Mouse (Mus musculus) adrenal gland, postnatal 10 days (tissue): ENCODE measurements around the gene A730015C16Rik. TPM values are rescaled to one million over a fixed set of nuclear protein-coding genes. Genes with fewer than 3 reads are reported as not detected.

Experiments used
- DNase-seq: peaks from one replicate; pipeline ENCODE4 v3.0.0; 2021; ENCODE audit warnings: mixed read lengths
- total RNA-seq, 2 experiments: library from RNA; stranded (reverse); gene quantifications; 2 replicates each; pipeline ENCODE4 v1.2.3; 2021

Gene A730015C16Rik
- total RNA-seq, 2 experiments from 2014 or later = not detected

DNA sequence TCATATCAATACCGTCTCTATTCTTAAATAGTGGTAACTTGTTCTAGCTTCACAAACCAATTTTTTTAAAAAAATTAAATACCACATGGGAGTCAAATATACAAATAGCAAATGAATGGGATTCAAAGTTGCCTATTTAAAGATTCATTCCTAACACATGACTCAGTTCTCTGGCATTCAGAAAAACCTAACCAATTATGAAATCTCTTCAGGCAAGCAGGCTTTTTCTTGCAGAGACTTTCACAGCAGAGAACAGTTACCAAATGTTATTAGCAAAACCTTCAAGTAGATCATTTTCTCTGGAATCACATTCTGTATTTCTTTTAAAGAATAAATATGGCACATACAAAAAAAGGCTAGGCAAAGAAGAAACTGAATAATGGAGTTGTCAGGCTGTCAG lies 17.7 kb downstream of the A730015C16Rik start:
- DNase-seq = no peak

- DNase-seq = no peak
These were observed 21.8 kb downstream of the A730015C16Rik start for GRCm38 (mm10) chr4:108826643-108827042.

GRCm38 (mm10) chr4:108826096-108826495 lies 22.3 kb downstream of the A730015C16Rik start:
- no peak for DNase-seq

GRCm38 (mm10) chr4:108825677-108826076 lies 22.7 kb downstream of the A730015C16Rik start:
- DNase-seq = no peak

- no peak for DNase-seq
These were observed 36.9 kb downstream of the A730015C16Rik start for GRCm38 (mm10) chr4:108811550-108811949.

DNA sequence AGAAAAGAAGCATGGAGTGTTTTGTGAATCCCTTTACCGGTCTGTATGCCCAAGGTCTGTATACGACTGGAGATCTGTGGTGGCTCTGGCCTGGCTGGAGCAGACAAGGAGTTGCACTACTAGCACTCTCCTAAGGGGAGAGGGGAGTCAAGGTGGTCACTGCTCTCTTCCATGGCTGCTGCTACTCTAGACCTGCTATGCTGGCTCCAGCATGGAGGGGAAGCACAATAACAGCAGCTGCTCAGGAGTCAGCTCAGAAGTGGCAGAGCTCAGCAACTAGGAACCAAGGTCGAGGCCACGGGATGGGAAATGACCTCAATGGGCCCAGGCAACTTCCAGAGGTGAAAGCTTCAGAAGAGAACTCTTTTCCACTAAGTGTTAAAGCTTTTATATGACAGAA lies 37.3 kb downstream of the A730015C16Rik start:
- DNase-seq = peak; percentile 24

DNA sequence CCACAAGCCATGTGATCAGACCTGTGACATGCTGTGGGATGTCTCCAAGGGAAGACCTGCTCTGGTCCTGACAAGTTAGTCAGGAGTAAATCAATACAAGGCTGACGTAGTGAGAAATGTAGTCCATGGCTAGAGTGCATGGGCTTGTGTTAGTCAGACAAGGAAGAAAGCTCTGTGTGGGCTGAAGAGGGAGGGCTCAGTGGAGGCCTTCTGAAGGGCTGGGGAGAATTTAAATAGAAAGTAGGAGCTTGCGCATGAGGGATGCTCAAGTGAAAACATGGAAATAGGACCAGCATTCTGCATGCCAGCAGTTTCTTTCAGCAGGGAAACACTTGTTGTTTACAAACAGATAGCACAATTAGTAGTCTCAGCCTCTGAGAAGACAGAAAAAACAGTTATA lies 44.9 kb downstream of the A730015C16Rik start:
- no peak for DNase-seq

DNA sequence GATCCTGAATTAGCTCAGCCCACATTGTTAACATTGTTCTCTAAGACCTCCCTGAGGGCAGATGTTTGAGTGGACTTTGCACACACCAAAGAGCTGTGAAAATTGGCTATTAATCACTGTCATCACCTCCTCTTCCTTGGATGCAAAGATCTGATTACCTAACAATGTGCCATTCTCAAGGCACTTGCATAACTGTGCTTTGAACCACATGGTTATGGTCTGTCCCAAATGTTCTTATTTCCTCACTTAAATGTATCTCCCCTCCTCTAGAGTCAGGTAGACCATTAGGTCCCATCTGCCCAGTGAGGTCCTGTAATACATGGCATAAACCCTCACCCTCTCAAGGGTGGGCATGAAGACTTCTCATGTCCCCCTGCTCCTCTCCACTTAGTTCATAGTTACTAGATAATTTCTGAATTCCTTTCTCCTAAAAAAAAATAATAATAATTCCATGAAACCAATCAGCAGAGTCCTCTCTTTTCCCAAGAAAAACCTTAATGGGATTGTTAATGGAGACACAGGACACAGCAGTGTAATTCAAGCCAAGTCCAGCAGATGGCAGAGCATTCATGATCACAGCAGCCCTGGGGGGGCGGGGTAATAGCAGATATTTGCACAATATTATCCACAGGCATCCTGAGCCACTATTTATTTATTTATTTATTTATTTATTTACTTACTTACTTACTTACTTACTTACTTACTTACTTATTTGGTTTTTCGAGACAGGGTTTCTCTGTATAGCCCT lies 50.2 kb downstream of the A730015C16Rik start:
- DNase-seq = peak; percentile 84

Other genes starting within 250 kb of the A730015C16Rik start
- 10 to 100 TPM; 28.4 to 38.6 TPM for gene Cc2d1b, start 228.7 kb downstream of the A730015C16Rik start, total RNA-seq
- under 1 TPM; 0.42 to 0.73 TPM for gene 3110021N24Rik, start 129.0 kb downstream of the A730015C16Rik start, total RNA-seq
- 10 to 100 TPM; 20.8 to 24.4 TPM for gene Zfyve9, start 67.8 kb downstream of the A730015C16Rik start, total RNA-seq
- 100 to 1,000 TPM; 115 to 125 TPM for gene Btf3l4, start 15.0 kb downstream of the A730015C16Rik start, total RNA-seq
- 10 to 100 TPM; 70.0 to 71.7 TPM for gene Txndc12, start 14.0 kb downstream of the A730015C16Rik start, total RNA-seq
- gene Kti12, start 834 bp downstream of the A730015C16Rik start, total RNA-seq = 10 to 100 TPM; 27.7 to 28.1 TPM
- gene Rab3b, start 30.4 kb upstream of the A730015C16Rik start, total RNA-seq = 10 to 100 TPM; 45.4 to 50.2 TPM
- 100 to 1,000 TPM in 1 of 2 experiments, 10 to 100 TPM in 1; 97.2 to 109 TPM for gene Nrd1, start 152.0 kb upstream of the A730015C16Rik start, total RNA-seq